Mouse (Mus musculus) megakaryocyte, embryonic 14.5 days (primary cell): ENCODE results near the gene Clec1a. TPM values are rescaled to one million over a fixed set of nuclear protein-coding genes. Genes with fewer than 3 reads are reported as not detected.
"Not testable (repeated sequence)": the region's sequence is repeated elsewhere in the genome, so short reads cannot be mapped to it uniquely, and the experiment has no call there.

Source experiments
- H3K27me3 ChIP-seq: replicated peaks from 2 replicates; pipeline ENCODE3; 2012; ENCODE audit warnings: inconsistent platforms
- H3K36me3 ChIP-seq: replicated peaks from 2 replicates; pipeline ENCODE3; 2012; ENCODE audit warnings: low read length, inconsistent platforms, mixed read lengths
- H3K4me1 ChIP-seq: 2 replicates; pipeline ENCODE4 v1.6.1; 2012; ENCODE audit warnings: inconsistent platforms
- H3K4me3 ChIP-seq: replicated peaks from 2 replicates; pipeline ENCODE3; 2012; ENCODE audit warnings: moderate library complexity, mild to moderate bottlenecking, inconsistent platforms
- H3K9me3 ChIP-seq: 2 replicates; pipeline ENCODE4 v1.6.1; 2012; ENCODE audit warnings: inconsistent platforms
- FLI1 ChIP-seq: IDR thresholded peaks from 2 replicates; pipeline ENCODE4 v1.6.1; 2012; ENCODE audit warnings: low read length, inconsistent platforms, mixed read lengths
- GATA1 ChIP-seq: IDR thresholded peaks from 3 replicates; pipeline ENCODE4 v1.6.1; 2012; ENCODE audit warnings: mixed read lengths, low read length, inconsistent platforms, borderline replicate concordance
- polyA plus RNA-seq: library from polyadenylated mRNA; stranded (reverse); fragments of >175 nt; gene quantifications from 2 replicates; pipeline ENCODE4 v1.2.3, GENCODE M21; 2012; ENCODE audit warnings: low replicate concordance; ENCODE audit not compliant: insufficient read depth

Clec1a gene
- not detected in 2 replicates for polyA plus RNA-seq

- H3K4me3 ChIP-seq, result peak within 1 kb of the TSS; percentile 80
- no peaks in the 10 kb centered on the region for H3K9me3 ChIP-seq
- TF ChIP-seq GATA1 (no peak), FLI1 (no peak)
- peaks cover 60% of the 10 kb centered on the region for H3K36me3 ChIP-seq
- H3K4me1 ChIP-seq, result peaks cover 45% of the 10 kb centered on the region
- no peaks in the 10 kb centered on the region for H3K27me3 ChIP-seq
Measured at GRCm38 (mm10) chr6:129451411-129452039, at the start of gene Clec1a. TSS of gene Clec1a (minus strand) at chr6:129452000.

- H3K4me1 ChIP-seq, H3K27me3 ChIP-seq, H3K9me3 ChIP-seq, H3K4me3 ChIP-seq: not testable (repeated sequence)
- H3K36me3 ChIP-seq, result peaks cover 24% of the 10 kb centered on the region
Measured at GRCm38 (mm10) chr6:129499516-129499915, 47.7 kb upstream of the Clec1a start.

- Histone ChIP-seq H3K4me3 (no peak overlapping the region), H3K4me1 (no peaks in the 10 kb centered on the region), H3K9me3 (no peaks in the 10 kb centered on the region), H3K27me3 (no peaks in the 10 kb centered on the region), H3K36me3 (peaks cover 24% of the 10 kb centered on the region)
- no peak for TF ChIP-seq FLI1
- no peak for TF ChIP-seq GATA1
Measured at GRCm38 (mm10) chr6:129497345-129498218, 45.8 kb upstream of the Clec1a start.

- H3K9me3 ChIP-seq, result no peaks in the 10 kb centered on the region
- TF ChIP-seq FLI1, result no peak
Measured at GRCm38 (mm10) chr6:129494924-129495323, 43.1 kb upstream of the Clec1a start.

GRCm38 (mm10) chr6:129480089-129480958 lies 28.5 kb upstream of the Clec1a start:
- TF ChIP-seq GATA1, result no peak
- peaks cover 64% of the 10 kb centered on the region for H3K36me3 ChIP-seq
- H3K9me3 ChIP-seq, result no peaks in the 10 kb centered on the region
- peaks cover 23% of the 10 kb centered on the region for H3K4me1 ChIP-seq
- no peak overlapping the region for H3K4me3 ChIP-seq
- no peaks in the 10 kb centered on the region for H3K27me3 ChIP-seq

More at GRCm38 (mm10) chr6:129494924-129495323, 43.1 kb upstream of the Clec1a start:
- no peaks in the 10 kb centered on the region for H3K27me3 ChIP-seq
- H3K4me1 ChIP-seq, result no peaks in the 10 kb centered on the region
- peaks cover 11% of the 10 kb centered on the region for H3K36me3 ChIP-seq
- H3K4me3 ChIP-seq, result no peak overlapping the region

GRCm38 (mm10) chr6:129476404-129477126 lies 24.8 kb upstream of the Clec1a start:
- no peaks in the 10 kb centered on the region for H3K9me3 ChIP-seq
- TF ChIP-seq GATA1, result no peak
- TF ChIP-seq FLI1, result no peak
- no peaks in the 10 kb centered on the region for H3K27me3 ChIP-seq
- H3K4me1 ChIP-seq, result peaks cover 42% of the 10 kb centered on the region
- H3K4me3 ChIP-seq, result peak overlapping the region; percentile 19
- peaks cover 76% of the 10 kb centered on the region for H3K36me3 ChIP-seq

GRCm38 (mm10) chr6:129472627-129473026 lies 20.8 kb upstream of the Clec1a start:
- no peaks in the 10 kb centered on the region for H3K27me3 ChIP-seq
- no peak overlapping the region for H3K4me3 ChIP-seq
- H3K9me3 ChIP-seq, result no peaks in the 10 kb centered on the region
- no peak for TF ChIP-seq GATA1
- TF ChIP-seq FLI1, result no peak
- peaks cover 48% of the 10 kb centered on the region for H3K4me1 ChIP-seq
- peaks cover 66% of the 10 kb centered on the region for H3K36me3 ChIP-seq

- H3K4me1 ChIP-seq, result peaks cover 38% of the 10 kb centered on the region
- H3K27me3 ChIP-seq, result no peaks in the 10 kb centered on the region
- peaks cover 62% of the 10 kb centered on the region for H3K36me3 ChIP-seq
- H3K4me3 ChIP-seq, result no peak overlapping the region
- H3K9me3 ChIP-seq, result no peaks in the 10 kb centered on the region
- TF ChIP-seq FLI1 (no peak), GATA1 (no peak)
Measured at GRCm38 (mm10) chr6:129471386-129471785, 19.6 kb upstream of the Clec1a start.

GRCm38 (mm10) chr6:129449743-129450142 lies 2.1 kb downstream of the Clec1a start:
- H3K9me3 ChIP-seq, result no peaks in the 10 kb centered on the region
- TF ChIP-seq FLI1 (no peak), GATA1 (no peak)
- H3K27me3 ChIP-seq, result no peaks in the 10 kb centered on the region
- peaks cover 55% of the 10 kb centered on the region for H3K4me1 ChIP-seq
- H3K4me3 ChIP-seq, result no peak overlapping the region
- H3K36me3 ChIP-seq, result peaks cover 65% of the 10 kb centered on the region
